Mouse (Mus musculus): ENCODE measurements around the gene Golga4. TPM values are rescaled to one million over a fixed set of nuclear protein-coding genes. Genes with fewer than 3 reads are reported as not detected.

The Golga4 gene
- total RNA-seq, 2 experiments from 2014 or later = 21.8 to 42.6 TPM

GRCm38 (mm10) chr9:118488138-118488895, 17.8 kb upstream of the Golga4 start:
- no peak for ATAC-seq (replicated peaks; ENCODE audit: low FRiP score, poor library complexity, severe bottlenecking)

GRCm38 (mm10) chr9:118488896-118489578, 17.0 kb upstream of the Golga4 start:
- ATAC-seq (replicated peaks; ENCODE audit: low FRiP score, poor library complexity, severe bottlenecking) = no peak

- peak; percentile 52; the same call in 1 of the 2 replicates for ATAC-seq (replicated peaks; ENCODE audit: low FRiP score, poor library complexity, severe bottlenecking)
These were observed 16.5 kb upstream of the Golga4 start for GRCm38 (mm10) chr9:118489579-118490019.

GRCm38 (mm10) chr9:118491195-118491594, 14.9 kb upstream of the Golga4 start:
- ATAC-seq (replicated peaks; ENCODE audit: low FRiP score, poor library complexity, severe bottlenecking) = no peak

GRCm38 (mm10) chr9:118492932-118493698, 13.0 kb upstream of the Golga4 start:
- no peak for ATAC-seq (replicated peaks; ENCODE audit: low FRiP score, poor library complexity, severe bottlenecking)

- no peak for ATAC-seq (replicated peaks; ENCODE audit: low FRiP score, poor library complexity, severe bottlenecking)
These were observed 12.0 kb upstream of the Golga4 start for GRCm38 (mm10) chr9:118494106-118494505.

GRCm38 (mm10) chr9:118495933-118496332, 10.1 kb upstream of the Golga4 start:
- no peak for ATAC-seq (replicated peaks; ENCODE audit: low FRiP score, poor library complexity, severe bottlenecking)

GRCm38 (mm10) chr9:118496952-118497351, 9.1 kb upstream of the Golga4 start:
- ATAC-seq (replicated peaks; ENCODE audit: low FRiP score, poor library complexity, severe bottlenecking) = no peak

- no peak for ATAC-seq (replicated peaks; ENCODE audit: low FRiP score, poor library complexity, severe bottlenecking)
These were observed 8.0 kb upstream of the Golga4 start for GRCm38 (mm10) chr9:118498061-118498460.

- ATAC-seq (replicated peaks; ENCODE audit: low FRiP score, poor library complexity, severe bottlenecking) = no peak
These were observed 5.1 kb upstream of the Golga4 start for GRCm38 (mm10) chr9:118500963-118501362.

- no peak for ATAC-seq (replicated peaks; ENCODE audit: low FRiP score, poor library complexity, severe bottlenecking)
These were observed 1.4 kb upstream of the Golga4 start for GRCm38 (mm10) chr9:118504656-118505055.

- peak; percentile 61 for ATAC-seq (replicated peaks; ENCODE audit: low FRiP score, poor library complexity, severe bottlenecking)
These were observed 551 bp downstream of the Golga4 start for GRCm38 (mm10) chr9:118506404-118507231.

GRCm38 (mm10) chr9:118507552-118507951, 1.5 kb downstream of the Golga4 start:
- ATAC-seq (replicated peaks; ENCODE audit: low FRiP score, poor library complexity, severe bottlenecking) = no peak

- no peak for ATAC-seq (replicated peaks; ENCODE audit: low FRiP score, poor library complexity, severe bottlenecking)
These were observed 2.5 kb downstream of the Golga4 start for GRCm38 (mm10) chr9:118508601-118509000.

GRCm38 (mm10) chr9:118510941-118511690, 5.0 kb downstream of the Golga4 start:
- ATAC-seq (replicated peaks; ENCODE audit: low FRiP score, poor library complexity, severe bottlenecking) = no peak

- no peak for ATAC-seq (replicated peaks; ENCODE audit: low FRiP score, poor library complexity, severe bottlenecking)
These were observed 6.7 kb downstream of the Golga4 start for GRCm38 (mm10) chr9:118512681-118513233.

- no peak for ATAC-seq (replicated peaks; ENCODE audit: low FRiP score, poor library complexity, severe bottlenecking)
These were observed 9.4 kb downstream of the Golga4 start for GRCm38 (mm10) chr9:118515476-118515875.

GRCm38 (mm10) chr9:118516162-118516561, 10.1 kb downstream of the Golga4 start:
- ATAC-seq (replicated peaks; ENCODE audit: low FRiP score, poor library complexity, severe bottlenecking) = no peak

- ATAC-seq (replicated peaks; ENCODE audit: low FRiP score, poor library complexity, severe bottlenecking) = no peak
These were observed 11.6 kb downstream of the Golga4 start for GRCm38 (mm10) chr9:118517619-118518018.

Measured in erythroid progenitor cell, adult 5-6 weeks (primary cell).